Mouse (Mus musculus) spleen, adult 2 months (tissue): ENCODE data around the gene Cd248. TPM values are rescaled to one million over a fixed set of nuclear protein-coding genes. Genes with fewer than 3 reads are reported as not detected.

Source experiments
- DNase-seq, 2 experiments: peaks; one replicate each; pipeline versions ENCODE4 v3.0.0 to v3.0.0-alpha.2; 2012 to 2021; ENCODE audit warnings: low spot score in 2 of 2, low read depth in 1 of 2
- H3K27ac ChIP-seq: fragments of 200-500 bp; 2 replicates; pipeline ENCODE4 v1.5.1; 2012; ENCODE audit warnings: low read length, inconsistent platforms; ENCODE audit not compliant: insufficient read depth
- H3K27me3 ChIP-seq: fragments of 200-500 bp; 2 replicates; pipeline ENCODE4 v1.6.1; 2012; ENCODE audit warnings: mild to moderate bottlenecking, moderate library complexity, low read length, inconsistent platforms; ENCODE audit not compliant: control insufficient read depth, insufficient read depth
- H3K36me3 ChIP-seq: fragments of 200-500 bp; 2 replicates; pipeline ENCODE4 v1.6.1; 2012; ENCODE audit warnings: mild to moderate bottlenecking, low read length, inconsistent platforms; ENCODE audit not compliant: control insufficient read depth, insufficient read depth
- H3K4me1 ChIP-seq: fragments of 200-500 bp; 2 replicates; pipeline ENCODE4 v1.6.1; 2011; ENCODE audit warnings: inconsistent platforms; ENCODE audit not compliant: control insufficient read depth, insufficient read depth, insufficient read length
- H3K4me3 ChIP-seq: fragments of 200-500 bp; 2 replicates; pipeline ENCODE4 v1.5.1; 2011; ENCODE audit warnings: mild to moderate bottlenecking, inconsistent platforms; ENCODE audit not compliant: insufficient read depth, insufficient read length; ENCODE audit errors: extremely low read depth
- CTCF ChIP-seq: fragments of 200-500 bp; IDR thresholded peaks from 2 replicates; pipeline ENCODE4 v1.5.1; 2011; ENCODE audit warnings: mild to moderate bottlenecking, inconsistent platforms; ENCODE audit not compliant: insufficient read depth, insufficient read length, insufficient replicate concordance; ENCODE audit errors: extremely low read depth
- POLR2A ChIP-seq: fragments of 200-500 bp; IDR thresholded peaks from 2 replicates; pipeline ENCODE4 v1.6.1; 2011; ENCODE audit warnings: low read depth, low read length, inconsistent platforms
- WGBS: fragments of 180-500 bp; shearing (Covaris S2); methylation state at CpG from one replicate; pipeline ENCODE4 v1.1.7; 2018; 5-methylcytosine and 5-hydroxymethylcytosine counted together
- polyA plus RNA-seq: library from polyadenylated mRNA; depleted of rRNA; stranded (reverse); fragments of >200 nt; gene quantifications from 2 replicates; pipeline ENCODE4 v1.2.3, GENCODE M21; 2012

The Cd248 gene
- polyA plus RNA-seq, 1 experiment = 5.5 TPM

DNA sequence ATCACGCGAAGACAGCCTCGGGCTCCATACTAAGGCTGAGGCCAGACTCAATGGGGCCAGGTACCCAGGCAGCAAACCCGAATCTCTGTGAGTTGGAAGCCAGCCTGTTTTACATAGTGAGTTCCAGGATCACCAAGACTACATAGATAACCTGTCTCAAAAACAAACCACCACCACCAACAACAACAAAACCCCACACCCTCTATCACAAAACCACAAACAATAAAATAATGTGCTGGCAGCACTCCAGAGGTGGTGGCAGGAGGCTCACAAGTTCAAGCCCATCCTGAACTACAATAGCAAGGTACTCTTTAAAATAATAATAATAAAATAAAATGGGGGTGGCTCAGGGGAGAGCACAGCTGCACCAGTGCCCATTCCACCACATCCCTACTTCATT is 31.3 kb upstream of the Cd248 start:
- WGBS = 81% methylated on average over 4 of the region's 4 CpGs
- H3K27me3 ChIP-seq = peaks cover 2% of the 10 kb centered on the region; the same call in 1 of the 2 replicates
- H3K4me1 ChIP-seq = peaks cover 16% of the 10 kb centered on the region
- no peak overlapping the region for H3K27ac ChIP-seq
- TF ChIP-seq POLR2A (no peak), CTCF (no peak)
- no peaks in the 10 kb centered on the region for H3K36me3 ChIP-seq
- H3K4me3 ChIP-seq = no peak overlapping the region
- no peak for DNase-seq

DNA sequence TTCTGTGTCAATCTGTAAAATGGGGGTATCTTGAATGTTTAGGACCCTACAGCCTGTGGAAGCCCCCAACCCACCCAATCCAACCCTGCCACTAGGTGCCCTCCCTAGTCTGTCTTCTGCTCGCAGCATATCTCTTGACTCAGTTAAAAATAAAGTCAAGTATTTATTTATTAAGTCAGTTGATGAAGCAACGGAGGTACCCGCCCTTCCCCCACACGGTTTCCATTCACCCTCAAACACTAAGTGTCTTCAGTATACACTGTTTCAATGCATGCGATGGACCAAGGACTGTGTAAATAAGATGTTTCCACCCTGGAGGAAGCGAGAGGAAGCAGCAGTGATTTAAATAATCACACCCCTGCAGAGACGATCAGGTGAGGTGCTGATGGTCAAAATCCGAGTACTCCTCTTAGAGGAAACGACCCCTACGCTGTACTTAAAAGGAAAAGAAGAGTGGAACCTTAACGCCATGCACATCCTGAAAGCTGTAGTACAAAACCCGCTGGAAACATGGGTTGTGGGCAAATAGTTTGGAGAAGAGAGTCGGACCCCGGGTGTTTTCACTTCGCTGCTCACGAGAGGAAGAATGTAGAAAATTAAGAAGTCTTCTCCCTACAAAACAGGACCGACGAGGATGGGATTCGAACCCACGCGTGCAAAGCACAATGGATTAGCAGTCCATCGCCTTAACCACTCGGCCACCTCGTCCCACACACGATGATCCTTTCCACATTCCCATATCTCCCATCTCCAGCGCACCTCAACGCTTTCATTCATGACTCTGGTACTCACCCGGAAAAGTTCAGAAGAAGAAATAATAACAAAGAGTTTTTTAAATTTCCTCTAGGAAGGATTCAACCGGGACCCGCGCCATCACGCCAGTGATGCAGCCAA is 30.0 kb upstream of the Cd248 start:
- DNase-seq = no peak
- Histone ChIP-seq H3K27me3 (peaks cover 2% of the 10 kb centered on the region; the same call in 1 of the 2 replicates), H3K27ac (no peak overlapping the region), H3K4me3 (peak overlapping the region; percentile 72), H3K4me1 (peaks cover 16% of the 10 kb centered on the region), H3K36me3 (no peaks in the 10 kb centered on the region)
- 9% methylated on average over 32 of the region's 32 CpGs for whole genome bisulfite sequencing
- TF ChIP-seq POLR2A (no peak), CTCF (no peak)

DNA sequence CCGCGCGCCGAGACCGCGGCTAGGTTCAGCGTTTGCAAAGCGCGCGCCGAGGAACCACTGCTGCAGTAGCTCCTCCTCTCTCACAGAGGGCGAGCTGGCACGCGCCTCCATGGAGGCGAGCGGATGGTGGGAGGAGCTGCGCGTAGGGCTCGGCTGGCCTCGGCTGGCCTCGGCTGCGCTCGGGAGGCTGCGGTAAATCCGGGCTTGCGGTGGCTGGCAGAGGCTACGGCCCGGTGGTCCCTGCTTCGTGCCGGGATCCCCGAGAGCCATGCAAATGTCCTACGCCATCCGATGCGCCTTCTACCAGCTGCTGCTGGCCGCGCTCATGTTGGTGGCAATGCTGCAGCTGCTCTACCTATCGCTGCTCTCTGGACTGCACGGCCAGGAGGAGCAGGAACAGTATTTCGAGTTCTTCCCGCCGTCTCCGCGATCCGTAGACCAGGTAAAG is 29.1 kb upstream of the Cd248 start, which contains the start of the genes B4gat1 and AC124502.3:
Gene B4gat1 (plus strand): TSS at position 118 of the 448 bp plus-strand sequence.
Gene AC124502.3 (plus strand): TSS at position 183 of the 448 bp plus-strand sequence.
- Histone ChIP-seq H3K27ac (no peak within 1 kb of the TSS), H3K27me3 (peaks cover 2% of the 10 kb centered on the region; the same call in 1 of the 2 replicates), H3K4me1 (peaks cover 16% of the 10 kb centered on the region), H3K4me3 (peak within 1 kb of the TSS; percentile 72), H3K36me3 (no peaks in the 10 kb centered on the region)
- peak; percentile 61 to 84 for DNase-seq
- TF ChIP-seq POLR2A = no peak; the same call in 1 of the 2 replicates
- 0 out of 2 replicates have a peak, but pooled peaks have one; percentile 2 for TF ChIP-seq CTCF
- under 1% methylated on average over 44 of the region's 44 CpGs for WGBS

DNA sequence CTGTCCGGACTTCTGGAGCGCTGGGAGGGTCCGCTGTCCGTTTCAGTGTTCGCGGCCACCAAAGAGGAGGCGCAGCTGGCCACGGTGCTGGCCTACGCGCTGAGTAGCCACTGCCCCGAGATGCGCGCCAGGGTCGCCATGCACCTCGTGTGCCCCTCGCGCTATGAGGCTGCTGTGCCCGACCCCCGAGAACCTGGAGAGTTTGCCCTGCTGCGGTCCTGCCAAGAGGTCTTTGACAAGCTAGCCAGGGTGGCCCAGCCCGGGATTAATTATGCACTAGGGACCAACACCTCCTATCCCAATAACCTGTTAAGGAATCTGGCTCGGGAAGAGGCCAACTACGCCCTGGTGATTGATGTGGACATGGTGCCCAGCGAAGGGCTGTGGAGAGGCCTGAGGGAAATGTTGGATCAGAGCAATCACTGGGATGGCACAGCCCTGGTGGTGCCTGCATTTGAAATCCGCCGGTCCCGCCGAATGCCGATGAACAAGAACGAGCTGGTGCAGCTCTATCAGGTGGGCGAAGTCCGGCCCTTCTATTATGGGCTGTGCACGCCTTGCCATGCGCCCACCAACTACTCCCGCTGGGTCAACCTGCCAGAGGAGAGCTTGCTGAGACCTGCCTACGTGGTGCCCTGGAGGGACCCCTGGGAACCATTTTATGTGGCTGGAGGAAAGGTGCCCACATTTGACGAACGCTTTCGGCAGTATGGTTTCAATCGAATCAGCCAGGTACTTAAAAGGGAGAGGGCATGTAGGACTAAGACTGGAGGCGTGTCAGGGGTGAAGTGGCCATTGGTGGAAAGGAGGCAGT is 28.4 kb upstream of the Cd248 start:
- 27% methylated on average over 41 of the region's 41 CpGs for WGBS
- H3K27me3 ChIP-seq = peaks cover 2% of the 10 kb centered on the region; the same call in 1 of the 2 replicates
- peak overlapping the region; percentile 72 for H3K4me3 ChIP-seq
- DNase-seq = no peak
- no peak overlapping the region for H3K27ac ChIP-seq
- TF ChIP-seq CTCF = no peak
- no peak for TF ChIP-seq POLR2A
- H3K4me1 ChIP-seq = peaks cover 16% of the 10 kb centered on the region
- H3K36me3 ChIP-seq = no peaks in the 10 kb centered on the region

DNA sequence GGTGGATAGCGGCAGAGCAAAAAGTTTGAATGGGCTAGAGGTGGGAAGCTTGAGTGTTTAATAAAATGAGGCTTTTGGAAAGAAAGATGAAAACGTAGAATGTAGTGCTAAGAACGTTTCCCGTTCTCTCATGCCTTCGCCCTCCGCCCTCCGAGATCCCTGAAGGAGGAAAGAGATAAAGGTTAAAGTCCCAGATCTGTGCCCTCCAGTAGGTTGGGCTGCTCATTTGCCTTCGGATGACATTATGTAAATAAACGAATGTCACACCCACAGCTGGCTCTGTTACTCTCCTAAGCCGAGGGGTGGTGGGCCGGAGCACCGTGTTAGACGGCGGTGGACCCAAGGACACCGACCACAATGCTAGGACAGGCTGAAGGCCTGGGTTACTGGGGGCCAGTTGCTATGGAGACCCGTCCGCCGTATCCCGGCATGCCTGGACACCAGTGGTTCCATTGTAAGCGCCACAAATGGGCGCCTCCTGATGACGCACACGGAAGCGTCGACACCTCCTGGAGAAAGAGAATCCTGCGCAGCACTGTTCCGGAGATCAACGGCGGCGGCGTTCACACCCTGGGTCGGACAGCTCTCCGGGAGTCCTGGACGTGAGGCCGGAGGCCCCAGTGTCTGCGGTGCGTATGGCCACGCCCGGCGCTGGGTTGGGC is 26.9 kb upstream of the Cd248 start, which contains the start of gene Brms1:
Gene Brms1 (plus strand): TSS at position 493 of the 662 bp plus-strand sequence.
- H3K27ac ChIP-seq = peak within 1 kb of the TSS; percentile 43
- H3K4me3 ChIP-seq = peak within 1 kb of the TSS; percentile 86
- peaks cover 2% of the 10 kb centered on the region; the same call in 1 of the 2 replicates for H3K27me3 ChIP-seq
- DNase-seq = peak; percentile 77 to 82
- no peak for TF ChIP-seq CTCF
- TF ChIP-seq POLR2A = peak; percentile 52
- WGBS = 4% methylated on average over 40 of the region's 40 CpGs
- H3K4me1 ChIP-seq = peaks cover 16% of the 10 kb centered on the region
- H3K36me3 ChIP-seq = peaks cover 1% of the 10 kb centered on the region; the same call in 1 of the 2 replicates

DNA sequence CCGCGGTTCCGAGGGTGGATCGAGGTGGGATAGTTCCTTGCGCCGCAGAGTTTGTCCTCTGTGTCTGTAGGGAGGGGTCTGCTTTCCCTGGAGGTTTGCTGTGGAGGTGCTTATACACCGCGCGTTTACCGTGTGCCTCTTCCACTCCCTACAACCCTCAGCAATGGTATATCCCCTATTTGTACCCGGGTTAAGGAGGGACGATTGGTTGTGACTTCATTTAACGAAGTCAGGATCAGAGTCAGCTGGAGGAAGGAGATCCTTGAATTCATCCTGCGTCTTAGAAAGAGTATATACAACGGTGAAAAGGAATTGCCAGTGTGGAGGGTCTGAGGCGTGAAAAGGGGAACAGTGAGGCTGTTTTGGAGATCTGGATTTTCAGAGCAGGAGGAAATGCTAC is 26.3 kb upstream of the Cd248 start:
- DNase-seq = no peak
- peak overlapping the region; percentile 86 for H3K4me3 ChIP-seq
- H3K27me3 ChIP-seq = peaks cover 2% of the 10 kb centered on the region; the same call in 1 of the 2 replicates
- H3K27ac ChIP-seq = peak overlapping the region; percentile 36
- H3K4me1 ChIP-seq = peaks cover 16% of the 10 kb centered on the region
- peaks cover 3% of the 10 kb centered on the region for H3K36me3 ChIP-seq
- TF ChIP-seq CTCF (no peak), POLR2A (no peak)
- under 1% methylated on average over 16 of the region's 16 CpGs for WGBS
